Mouse (Mus musculus) forebrain, embryonic 15.5 days (tissue): Measurements from ENCODE around the gene Dnhd1. TPM values are rescaled to one million over a fixed set of nuclear protein-coding genes. Genes with fewer than 3 reads are reported as not detected.

ENCODE experiments used
- ATAC-seq: fragments of 200-750 bp; cut with Nextera tagmentation; replicated peaks from 2 replicates; pipeline ENCODE4 v1.8.0; 2017; ENCODE audit warnings: mild to moderate bottlenecking, moderate TSS enrichment, moderate library complexity
- H3K27ac ChIP-seq: fragments of 300-500 bp; sonication (generic); replicated peaks from 2 replicates; pipeline ENCODE4 v1.5.1; 2015; ENCODE audit warnings: mild to moderate bottlenecking, inconsistent platforms
- H3K27me3 ChIP-seq: fragments of 300-500 bp; sonication (generic); 2 replicates; pipeline ENCODE4 v1.6.1; 2015; ENCODE audit warnings: inconsistent platforms
- H3K36me3 ChIP-seq: fragments of 300-500 bp; sonication (generic); 2 replicates; pipeline ENCODE4 v1.6.1; 2015; ENCODE audit warnings: mild to moderate bottlenecking, inconsistent platforms
- H3K4me1 ChIP-seq: fragments of 300-500 bp; sonication (generic); 2 replicates; pipeline ENCODE4 v1.6.1; 2015; ENCODE audit warnings: inconsistent platforms
- H3K4me2 ChIP-seq: fragments of 300-500 bp; sonication (generic); replicated peaks from 2 replicates; pipeline ENCODE4 v1.6.1; 2015; ENCODE audit warnings: mild to moderate bottlenecking, inconsistent platforms
- H3K4me3 ChIP-seq: fragments of 300-500 bp; sonication (generic); 2 replicates; pipeline ENCODE4 v1.5.1; 2015; ENCODE audit warnings: mild to moderate bottlenecking, inconsistent platforms
- H3K9ac ChIP-seq: fragments of 300-500 bp; sonication (generic); replicated peaks from 2 replicates; pipeline ENCODE4 v1.6.1; 2015; ENCODE audit warnings: mild to moderate bottlenecking, inconsistent platforms
- H3K9me3 ChIP-seq: fragments of 300-500 bp; sonication (generic); 2 replicates; pipeline ENCODE4 v1.6.1; 2016; ENCODE audit warnings: inconsistent platforms
- WGBS: fragments of 180-500 bp; shearing (Covaris S2); methylation state at CpG from one replicate; pipeline ENCODE4 v1.1.7; 2015; ENCODE audit warnings: mixed read lengths; 5-methylcytosine and 5-hydroxymethylcytosine counted together
- polyA plus RNA-seq: library from polyadenylated mRNA; unstranded; fragments of >200 nt; fragmentation: Nextera tagmentation; extraction: Ambion mirVana; gene quantifications from 2 replicates; pipeline ENCODE4 v1.2.1, GENCODE M21; 2015

Dnhd1 gene
- polyA plus RNA-seq, 1 experiment from 2014 or later: 0.42 TPM

- Histone ChIP-seq H3K4me3 (no peak overlapping the region), H3K27me3 (no peaks in the 10 kb centered on the region), H3K27ac (peak overlapping the region; percentile 28; the same call in 1 of the 2 replicates), H3K9me3 (no peaks in the 10 kb centered on the region), H3K36me3 (peaks cover 15% of the 10 kb centered on the region), H3K4me1 (peaks cover 37% of the 10 kb centered on the region), H3K4me2 (no peak overlapping the region), H3K9ac (no peak overlapping the region)
- peak; percentile 7; the same call in 1 of the 2 replicates for ATAC-seq
- WGBS: 10% methylated on average over 3 of the region's 3 CpGs
Measured at GRCm38 (mm10) chr7:105628633-105629032, 22.0 kb upstream of the Dnhd1 start.

GRCm38 (mm10) chr7:105632551-105632972 lies 18.1 kb upstream of the Dnhd1 start:
- Histone ChIP-seq H3K4me3 (peak overlapping the region; percentile 95), H3K9ac (peak overlapping the region; percentile 96), H3K27me3 (no peaks in the 10 kb centered on the region), H3K9me3 (no peaks in the 10 kb centered on the region), H3K27ac (peak overlapping the region; percentile 83), H3K36me3 (peaks cover 15% of the 10 kb centered on the region), H3K4me2 (peak overlapping the region; percentile 78), H3K4me1 (peaks cover 48% of the 10 kb centered on the region)
- 15% methylated on average over 4 of the region's 4 CpGs for WGBS
- no peak for ATAC-seq

- no peaks in the 10 kb centered on the region for H3K9me3 ChIP-seq
- H3K36me3 ChIP-seq: peaks cover 20% of the 10 kb centered on the region
- WGBS: under 1% methylated on average over 61 of the region's 71 CpGs
- H3K4me2 ChIP-seq: peak within 1 kb of the TSS; percentile 78
- H3K4me1 ChIP-seq: peaks cover 47% of the 10 kb centered on the region
- H3K27ac ChIP-seq: peak within 1 kb of the TSS; percentile 83
- peak; percentile 87 for ATAC-seq
- H3K9ac ChIP-seq: peak within 1 kb of the TSS; percentile 96
- H3K4me3 ChIP-seq: peak within 1 kb of the TSS; percentile 95
- no peaks in the 10 kb centered on the region for H3K27me3 ChIP-seq
Measured at GRCm38 (mm10) chr7:105633127-105633800, 17.4 kb upstream of the Dnhd1 start, which contains the start of gene Trim3. Gene Trim3, minus strand, starts transcription at chr7:105633571.

GRCm38 (mm10) chr7:105633801-105634135 lies 16.9 kb upstream of the Dnhd1 start:
- WGBS: 3% methylated on average over 10 of the region's 10 CpGs
- no peaks in the 10 kb centered on the region for H3K27me3 ChIP-seq
- H3K27ac ChIP-seq: peak overlapping the region; percentile 83

GRCm38 (mm10) chr7:105634272-105634920 lies 16.2 kb upstream of the Dnhd1 start:
- Histone ChIP-seq H3K9me3 (no peaks in the 10 kb centered on the region), H3K4me2 (peak overlapping the region; percentile 78), H3K4me1 (peaks cover 43% of the 10 kb centered on the region), H3K36me3 (peaks cover 20% of the 10 kb centered on the region), H3K27me3 (no peaks in the 10 kb centered on the region), H3K27ac (peak overlapping the region; percentile 83), H3K4me3 (peak overlapping the region; percentile 95; the same call in 1 of the 2 replicates), H3K9ac (no peak overlapping the region)
- WGBS: 40% methylated on average over 9 of the region's 9 CpGs
- ATAC-seq: no peak

More at GRCm38 (mm10) chr7:105633801-105634135, 16.9 kb upstream of the Dnhd1 start:
- no peaks in the 10 kb centered on the region for H3K9me3 ChIP-seq
- H3K4me1 ChIP-seq: peaks cover 43% of the 10 kb centered on the region
- no peak for ATAC-seq
- H3K36me3 ChIP-seq: peaks cover 20% of the 10 kb centered on the region
- peak overlapping the region; percentile 95 for H3K4me3 ChIP-seq
- H3K4me2 ChIP-seq: peak overlapping the region; percentile 78
- peak overlapping the region; percentile 96 for H3K9ac ChIP-seq

GRCm38 (mm10) chr7:105635726-105636125 lies 14.9 kb upstream of the Dnhd1 start:
- WGBS: 90% methylated on average over 2 of the region's 2 CpGs
- peaks cover 20% of the 10 kb centered on the region for H3K36me3 ChIP-seq
- H3K9me3 ChIP-seq: no peaks in the 10 kb centered on the region
- no peak overlapping the region for H3K9ac ChIP-seq
- no peak overlapping the region for H3K27ac ChIP-seq
- no peaks in the 10 kb centered on the region for H3K27me3 ChIP-seq
- H3K4me3 ChIP-seq: no peak overlapping the region
- H3K4me1 ChIP-seq: peaks cover 43% of the 10 kb centered on the region
- H3K4me2 ChIP-seq: no peak overlapping the region
- no peak for ATAC-seq

GRCm38 (mm10) chr7:105638776-105639175 lies 11.9 kb upstream of the Dnhd1 start:
- no peaks in the 10 kb centered on the region for H3K27me3 ChIP-seq
- no peak overlapping the region for H3K9ac ChIP-seq
- peaks cover 32% of the 10 kb centered on the region for H3K4me1 ChIP-seq
- no peaks in the 10 kb centered on the region for H3K9me3 ChIP-seq
- no peak overlapping the region for H3K4me3 ChIP-seq
- 0 out of 2 replicates have a peak overlapping the region, but pooled peaks have one; percentile 5 for H3K4me2 ChIP-seq
- ATAC-seq: no peak
- H3K27ac ChIP-seq: no peak overlapping the region
- WGBS: 91% methylated on average over 6 of the region's 6 CpGs
- peaks cover 27% of the 10 kb centered on the region for H3K36me3 ChIP-seq

GRCm38 (mm10) chr7:105639304-105639703 lies 11.3 kb upstream of the Dnhd1 start:
- H3K4me1 ChIP-seq: peaks cover 27% of the 10 kb centered on the region
- no peak overlapping the region for H3K27ac ChIP-seq
- peak overlapping the region; percentile 55 for H3K4me3 ChIP-seq
- peak overlapping the region; percentile 93 for H3K4me2 ChIP-seq
- H3K9ac ChIP-seq: no peak overlapping the region
- H3K27me3 ChIP-seq: no peaks in the 10 kb centered on the region
- ATAC-seq: no peak
- H3K36me3 ChIP-seq: peaks cover 28% of the 10 kb centered on the region
- no peaks in the 10 kb centered on the region for H3K9me3 ChIP-seq
- WGBS: 70% methylated on average over 9 of the region's 9 CpGs

- 8% methylated on average over 2 of the region's 2 CpGs for WGBS
- peak within 1 kb of the TSS; percentile 55 for H3K4me3 ChIP-seq
- H3K36me3 ChIP-seq: peaks cover 28% of the 10 kb centered on the region
- H3K4me1 ChIP-seq: peaks cover 24% of the 10 kb centered on the region
- H3K4me2 ChIP-seq: peak within 1 kb of the TSS; percentile 93
- H3K9ac ChIP-seq: peak within 1 kb of the TSS; percentile 79
- peak; percentile 31; the same call in 1 of the 2 replicates for ATAC-seq
- no peaks in the 10 kb centered on the region for H3K27me3 ChIP-seq
- H3K27ac ChIP-seq: peak within 1 kb of the TSS; percentile 80
- no peaks in the 10 kb centered on the region for H3K9me3 ChIP-seq
Measured at GRCm38 (mm10) chr7:105639756-105640155, 10.9 kb upstream of the Dnhd1 start, which contains the start of gene Timm10b. Gene Timm10b, plus strand, starts transcription at chr7:105640056.

- peaks cover 28% of the 10 kb centered on the region for H3K36me3 ChIP-seq
- H3K27me3 ChIP-seq: no peaks in the 10 kb centered on the region
- ATAC-seq: peak; percentile 96
- peak within 1 kb of the TSS; percentile 55 for H3K4me3 ChIP-seq
- H3K9me3 ChIP-seq: no peaks in the 10 kb centered on the region
- H3K27ac ChIP-seq: peak within 1 kb of the TSS; percentile 80
- peaks cover 24% of the 10 kb centered on the region for H3K4me1 ChIP-seq
- H3K9ac ChIP-seq: peak within 1 kb of the TSS; percentile 79
- H3K4me2 ChIP-seq: peak within 1 kb of the TSS; percentile 93
- under 1% methylated on average over 45 of the region's 45 CpGs for WGBS
Measured at GRCm38 (mm10) chr7:105640233-105640893, 10.3 kb upstream of the Dnhd1 start, which contains the start of the genes Arfip2 and Gm45799. Gene Arfip2, minus strand, starts transcription at chr7:105640416. Gene Gm45799, plus strand, starts transcription at chr7:105640552.

- ATAC-seq: no peak
- under 1% methylated on average over 18 of the region's 18 CpGs for WGBS
Measured at GRCm38 (mm10) chr7:105640894-105641255, 9.8 kb upstream of the Dnhd1 start.

More at GRCm38 (mm10) chr7:105640894-105641255, 9.8 kb upstream of the Dnhd1 start:
- Histone ChIP-seq H3K9me3 (no peaks in the 10 kb centered on the region), H3K27me3 (no peaks in the 10 kb centered on the region), H3K4me3 (peak overlapping the region; percentile 55), H3K27ac (peak overlapping the region; percentile 80), H3K36me3 (peaks cover 26% of the 10 kb centered on the region), H3K4me2 (peak overlapping the region; percentile 93), H3K9ac (peak overlapping the region; percentile 79), H3K4me1 (peaks cover 24% of the 10 kb centered on the region)
